Comparison of ENCODE assay signal across 25 mouse cellular contexts in the genomic region with DNA sequence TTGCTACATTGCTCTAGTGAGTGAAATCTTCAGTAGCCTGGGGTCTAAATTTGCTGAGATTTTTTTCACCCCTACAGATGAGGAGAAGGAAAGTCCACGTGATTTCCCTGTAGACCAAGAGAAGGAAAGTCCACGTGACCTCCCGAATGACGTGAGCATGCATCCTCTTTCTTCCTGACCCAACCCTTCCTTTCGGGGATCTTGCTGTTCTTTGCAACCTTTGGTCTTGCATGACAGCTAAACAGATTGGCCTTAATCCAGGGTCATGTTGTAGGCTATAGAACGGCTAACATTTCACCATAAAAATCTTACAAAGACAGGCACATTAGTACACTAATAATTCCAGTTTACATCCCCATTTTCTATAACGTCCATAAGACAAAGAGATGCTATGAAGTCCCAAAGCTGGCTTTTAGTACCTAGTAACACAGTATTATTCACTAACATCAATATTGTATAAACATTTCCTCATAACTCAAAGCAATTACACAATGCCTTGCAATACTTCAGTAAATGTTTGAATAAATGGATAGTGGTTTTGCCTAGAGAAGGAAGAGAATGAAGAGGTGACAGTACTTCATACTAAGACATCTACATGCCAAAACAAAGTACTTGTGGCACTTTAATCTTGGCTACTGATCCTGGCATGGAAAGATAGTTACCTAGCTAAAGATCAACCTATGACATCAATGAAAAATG. TPM values are rescaled to one million over a fixed set of nuclear protein-coding genes. Genes with fewer than 3 reads are reported as not detected.
A peak's percentile ranks its signal among the peaks of the same experiment; 100 is the strongest.
DNase-seq lines count a peak whose midpoint lies in the region; ATAC-seq and TF ChIP-seq lines count a peak whose summit lies in the region.
"Had no signal": no experiment of that assay in that cellular context is flagged by ENCODE, and none has a peak within 500 bp of the region (broad histone marks: within the 10 kb centered on the region; RNA-seq: fewer than 3 reads in every experiment).

No protein-coding gene starts in this region.

- no peaks in the 10 kb centered on the region for H3K27me3 ChIP-seq in heart, embryonic 11.5 days (ENCODE audit: control insufficient read depth, insufficient read depth, low read length)
- H3K27me3 ChIP-seq in liver, postnatal 0 days (ENCODE audit: insufficient read depth, low read length): no peaks in the 10 kb centered on the region
- no peaks in the 10 kb centered on the region for H3K27me3 ChIP-seq in liver, embryonic 11.5 days (replicated peaks; ENCODE audit: control insufficient read depth, insufficient read depth, low read length)
- H3K27me3 ChIP-seq in intestine, embryonic 16.5 days (replicated peaks; ENCODE audit: control insufficient read depth, insufficient read depth, low read length): no peaks in the 10 kb centered on the region
- H3K27me3 ChIP-seq in hindbrain, embryonic 13.5 days: no peaks in the 10 kb centered on the region
- H3K27me3 ChIP-seq: liver, embryonic 12.5 days; midbrain, embryonic 13.5 days; stomach, embryonic 15.5 days had no signal

- TF ChIP-seq EP300 in liver, postnatal 0 days (IDR thresholded peaks at IDR 0.05; ENCODE audit: low read depth): no peak; the same call in 1 of the 2 replicates

- DNase-seq in heart, adult 9 months (ENCODE audit: low spot score in 2 of 2): peak; percentile 28 to 37
- no peak for DNase-seq in liver, postnatal 0 days
- no peak for DNase-seq in liver, embryonic 11.5 days (ENCODE audit: low spot score)
- no peak for DNase-seq in adrenal gland, adult 2 months
- DNase-seq: adrenal gland, postnatal 25 days; B cell, adult 2 months; cerebellum, adult 2 months; heart, adult 2 months had no signal

- no peak overlapping the region for H3K27ac ChIP-seq in heart, embryonic 11.5 days (ENCODE audit: low read depth, low read length)
- H3K27ac ChIP-seq in liver, postnatal 0 days (ENCODE audit: low read depth): peak overlapping the region; percentile 48; the same call in 1 of the 2 replicates
- H3K27ac ChIP-seq in liver, embryonic 11.5 days (ENCODE audit: low read depth, low read length): no peak overlapping the region
- H3K27ac ChIP-seq in intestine, embryonic 16.5 days (ENCODE audit: low read length): no peak overlapping the region
- no peak overlapping the region for H3K27ac ChIP-seq in hindbrain, embryonic 13.5 days
- H3K27ac ChIP-seq: embryonic facial prominence, embryonic 10.5 days; heart, adult 2 months; liver, embryonic 12.5 days; macrophage; midbrain, embryonic 13.5 days; stomach, embryonic 15.5 days had no signal

- no peak overlapping the region for H3K9ac ChIP-seq in heart, embryonic 11.5 days (ENCODE audit: low read depth, low read length)
- no peak overlapping the region for H3K9ac ChIP-seq in liver, postnatal 0 days (replicated peaks)
- no peak overlapping the region for H3K9ac ChIP-seq in liver, embryonic 11.5 days (ENCODE audit: low read depth, low read length)
- no peak overlapping the region for H3K9ac ChIP-seq in intestine, embryonic 16.5 days (ENCODE audit: low read depth, low read length)
- H3K9ac ChIP-seq in hindbrain, embryonic 13.5 days: no peak overlapping the region
- H3K9ac ChIP-seq: liver, embryonic 12.5 days; midbrain, embryonic 13.5 days; stomach, embryonic 15.5 days had no signal

- TF ChIP-seq CTCF in liver, postnatal 0 days (IDR thresholded peaks at IDR 0.05; ENCODE audit: low read depth): no peak

- H3K4me1 ChIP-seq in heart, embryonic 11.5 days (ENCODE audit: control insufficient read depth, insufficient read depth, low read length): no peaks in the 10 kb centered on the region
- peaks cover 15% of the 10 kb centered on the region for H3K4me1 ChIP-seq in liver, postnatal 0 days (ENCODE audit: insufficient read depth)
- no peaks in the 10 kb centered on the region for H3K4me1 ChIP-seq in liver, embryonic 11.5 days (replicated peaks; ENCODE audit: control insufficient read depth, insufficient read depth, low read length)
- H3K4me1 ChIP-seq in intestine, embryonic 16.5 days (ENCODE audit: control insufficient read depth, insufficient read depth, low read length): no peaks in the 10 kb centered on the region
- H3K4me1 ChIP-seq in hindbrain, embryonic 13.5 days (replicated peaks): no peaks in the 10 kb centered on the region
- H3K4me1 ChIP-seq: embryonic facial prominence, embryonic 10.5 days; midbrain, embryonic 13.5 days; stomach, embryonic 15.5 days had no signal

- H3K9me3 ChIP-seq in heart, embryonic 11.5 days (replicated peaks; ENCODE audit: control insufficient read depth, low read length): no peaks in the 10 kb centered on the region
- H3K9me3 ChIP-seq in liver, postnatal 0 days (ENCODE audit: low read length): no peaks in the 10 kb centered on the region
- H3K9me3 ChIP-seq in liver, embryonic 11.5 days (ENCODE audit: control insufficient read depth, low read length): no peaks in the 10 kb centered on the region
- H3K9me3 ChIP-seq in intestine, embryonic 16.5 days (ENCODE audit: control insufficient read depth, low read length): no peaks in the 10 kb centered on the region
- no peaks in the 10 kb centered on the region for H3K9me3 ChIP-seq in hindbrain, embryonic 13.5 days
- H3K9me3 ChIP-seq: embryonic facial prominence, embryonic 10.5 days; liver, embryonic 12.5 days; midbrain, embryonic 13.5 days; stomach, embryonic 15.5 days had no signal

- peaks cover 28% of the 10 kb centered on the region for H3K36me3 ChIP-seq in heart, embryonic 11.5 days (ENCODE audit: control insufficient read depth, insufficient read depth, low read length)
- peaks cover 76% of the 10 kb centered on the region for H3K36me3 ChIP-seq in liver, postnatal 0 days (replicated peaks; ENCODE audit: insufficient read depth, low read length)
- peaks cover 34% of the 10 kb centered on the region for H3K36me3 ChIP-seq in liver, embryonic 11.5 days (ENCODE audit: control insufficient read depth, insufficient read depth, low read length)
- H3K36me3 ChIP-seq in intestine, embryonic 16.5 days (ENCODE audit: control insufficient read depth, insufficient read depth, low read length): peaks cover 13% of the 10 kb centered on the region; the same call in 1 of the 2 replicates
- peaks cover 77% of the 10 kb centered on the region for H3K36me3 ChIP-seq in hindbrain, embryonic 13.5 days

- no peak for ATAC-seq in heart, embryonic 11.5 days (replicated peaks; ENCODE audit: insufficient number of reproducible peaks, low FRiP score, low TSS enrichment)
- ATAC-seq in liver, postnatal 0 days: peak; percentile 77
- ATAC-seq in liver, embryonic 11.5 days (replicated peaks; ENCODE audit: low FRiP score): no peak
- ATAC-seq in intestine, embryonic 16.5 days: 0 out of 2 replicates have a peak, but pooled peaks have one; percentile 20
- 0 out of 2 replicates have a peak, but pooled peaks have one; percentile 20 for ATAC-seq in megakaryocyte progenitor cell, adult 5-6 weeks (replicated peaks; ENCODE audit: poor library complexity)
- ATAC-seq in hindbrain, embryonic 13.5 days (ENCODE audit: low FRiP score): no peak
- ATAC-seq: forebrain, embryonic 16.5 days; hindbrain, embryonic 16.5 days; liver, embryonic 12.5 days; midbrain, embryonic 13.5 days had no signal

- WGBS in heart, embryonic 11.5 days (ENCODE audit: insufficient replicate concordance): 85% methylated on average over 7 of the region's 7 CpGs
- WGBS in liver, postnatal 0 days (ENCODE audit: insufficient replicate concordance): 65% methylated on average over 7 of the region's 7 CpGs
- WGBS in liver, embryonic 11.5 days: 83% methylated on average over 7 of the region's 7 CpGs
- 77% methylated on average over 7 of the region's 7 CpGs for WGBS in intestine, embryonic 16.5 days
- 92% methylated on average over 7 of the region's 7 CpGs for WGBS in hindbrain, embryonic 13.5 days

- H3K4me3 ChIP-seq in heart, embryonic 11.5 days (ENCODE audit: low read depth, low read length): no peak overlapping the region
- no peak overlapping the region for H3K4me3 ChIP-seq in liver, postnatal 0 days (ENCODE audit: low read depth, low read length)
- H3K4me3 ChIP-seq in liver, embryonic 11.5 days (ENCODE audit: low read depth, low read length): no peak overlapping the region
- H3K4me3 ChIP-seq in intestine, embryonic 16.5 days (ENCODE audit: low read length): no peak overlapping the region
- no peak overlapping the region for H3K4me3 ChIP-seq in hindbrain, embryonic 13.5 days
- H3K4me3 ChIP-seq: embryonic facial prominence, embryonic 10.5 days; erythroblast, embryonic 14.5 days; heart, adult 2 months; liver, embryonic 12.5 days; midbrain, embryonic 13.5 days; myocyte; stomach, embryonic 15.5 days had no signal

- H3K4me2 ChIP-seq in heart, embryonic 11.5 days: no peak overlapping the region
- H3K4me2 ChIP-seq in liver, postnatal 0 days (ENCODE audit: low read depth, low read length): peak overlapping the region; percentile 26; the same call in 1 of the 2 replicates
- H3K4me2 ChIP-seq in liver, embryonic 11.5 days: no peak overlapping the region
- H3K4me2 ChIP-seq in intestine, embryonic 16.5 days (ENCODE audit: low read depth, low read length): no peak overlapping the region
- H3K4me2 ChIP-seq in hindbrain, embryonic 13.5 days: no peak overlapping the region
- H3K4me2 ChIP-seq: liver, embryonic 12.5 days; midbrain, embryonic 13.5 days; stomach, embryonic 15.5 days had no signal

RNA-seq across cellular contexts. Expression of a gene that starts 21.2 kb away (rescaled TPM):
- polyA plus RNA-seq in heart, embryonic 11.5 days (2014; fragmentation: Nextera tagmentation; extraction: Ambion mirVana): 1.1 and 1.3 TPM in 2 replicates
- polyA plus RNA-seq in liver, postnatal 0 days (2015; fragmentation: Nextera tagmentation; extraction: Ambion mirVana): 1.6 and 1.7 TPM in 2 replicates
- 4.2 and 5.4 TPM in 2 replicates for polyA plus RNA-seq in liver, embryonic 11.5 days (2014; fragmentation: Nextera tagmentation; extraction: Ambion mirVana)
- 1.9 and 2.7 TPM in 2 replicates for polyA plus RNA-seq in intestine, embryonic 16.5 days (2015; fragmentation: Nextera tagmentation; extraction: Ambion mirVana)
- 0.72 and 1.8 TPM in 2 replicates for total RNA-seq in megakaryocyte progenitor cell, adult 5-6 weeks (2015)
- total RNA-seq in megakaryocyte progenitor cell, adult 5-6 weeks (2017): 1.0 and 2.0 TPM in 2 replicates
- 10 to 100 TPM; 12.3 to 13.1 TPM for total RNA-seq in adrenal gland, adult 2 months (2021)
- 7.9 and 10.1 TPM in 2 replicates for polyA plus RNA-seq in adrenal gland, adult 2 months (2012; rRNA removed)
- 0.10 and 0.43 TPM in 2 replicates for polyA plus RNA-seq in hindbrain, embryonic 13.5 days (2015; fragmentation: Nextera tagmentation; extraction: Ambion mirVana)
- total RNA-seq: heart, postnatal 25 days; layer of hippocampus, postnatal 25 days; left cerebral cortex, postnatal 36 days had no signal
- polyA plus RNA-seq: heart, adult 2 months; macrophage had no signal

RNA-seq across cellular contexts. Expression of a gene that starts 27.3 kb away (rescaled TPM):
- 30.6 and 32.1 TPM in 2 replicates for polyA plus RNA-seq in heart, embryonic 11.5 days (2014; fragmentation: Nextera tagmentation; extraction: Ambion mirVana)
- 17.3 and 23.0 TPM in 2 replicates for polyA plus RNA-seq in liver, postnatal 0 days (2015; fragmentation: Nextera tagmentation; extraction: Ambion mirVana)
- polyA plus RNA-seq in liver, embryonic 11.5 days (2014; fragmentation: Nextera tagmentation; extraction: Ambion mirVana): 119 and 123 TPM in 2 replicates
- 46.9 and 48.9 TPM in 2 replicates for polyA plus RNA-seq in intestine, embryonic 16.5 days (2015; fragmentation: Nextera tagmentation; extraction: Ambion mirVana)
- 52.9 and 63.6 TPM in 2 replicates for total RNA-seq in megakaryocyte progenitor cell, adult 5-6 weeks (2015)
- total RNA-seq in megakaryocyte progenitor cell, adult 5-6 weeks (2017): 33.9 and 48.4 TPM in 2 replicates
- 100 to 1,000 TPM; 121 to 151 TPM for total RNA-seq in adrenal gland, adult 2 months (2021)
- polyA plus RNA-seq in adrenal gland, adult 2 months (2012; rRNA removed): 721 and 995 TPM in 2 replicates
- polyA plus RNA-seq in hindbrain, embryonic 13.5 days (2015; fragmentation: Nextera tagmentation; extraction: Ambion mirVana): 50.9 and 52.4 TPM in 2 replicates

RNA-seq across cellular contexts. Expression of a gene that starts 32.2 kb away (rescaled TPM):
- 91.3 and 102 TPM in 2 replicates for polyA plus RNA-seq in heart, embryonic 11.5 days (2014; fragmentation: Nextera tagmentation; extraction: Ambion mirVana)
- polyA plus RNA-seq in liver, postnatal 0 days (2015; fragmentation: Nextera tagmentation; extraction: Ambion mirVana): 41.9 and 49.1 TPM in 2 replicates
- 146 and 170 TPM in 2 replicates for polyA plus RNA-seq in liver, embryonic 11.5 days (2014; fragmentation: Nextera tagmentation; extraction: Ambion mirVana)
- 168 and 170 TPM in 2 replicates for polyA plus RNA-seq in intestine, embryonic 16.5 days (2015; fragmentation: Nextera tagmentation; extraction: Ambion mirVana)
- total RNA-seq in megakaryocyte progenitor cell, adult 5-6 weeks (2015): 143 and 147 TPM in 2 replicates
- total RNA-seq in megakaryocyte progenitor cell, adult 5-6 weeks (2017): 167 TPM in 2 replicates
- 100 to 1,000 TPM; 117 to 136 TPM for total RNA-seq in adrenal gland, adult 2 months (2021)
- 13.8 and 14.0 TPM in 2 replicates for polyA plus RNA-seq in adrenal gland, adult 2 months (2012; rRNA removed)
- polyA plus RNA-seq in hindbrain, embryonic 13.5 days (2015; fragmentation: Nextera tagmentation; extraction: Ambion mirVana): 146 and 148 TPM in 2 replicates

RNA-seq across cellular contexts. Expression of a gene that starts 40.9 kb away (rescaled TPM):
- polyA plus RNA-seq in heart, embryonic 11.5 days (2014; fragmentation: Nextera tagmentation; extraction: Ambion mirVana): 0.13 and 0.16 TPM in 2 replicates
- polyA plus RNA-seq in liver, postnatal 0 days (2015; fragmentation: Nextera tagmentation; extraction: Ambion mirVana): not detected in 2 replicates
- polyA plus RNA-seq in liver, embryonic 11.5 days (2014; fragmentation: Nextera tagmentation; extraction: Ambion mirVana): 0.07 TPM in 1 of 2 replicates, not detected in the other
- 0.11 and 0.13 TPM in 2 replicates for polyA plus RNA-seq in intestine, embryonic 16.5 days (2015; fragmentation: Nextera tagmentation; extraction: Ambion mirVana)
- total RNA-seq in megakaryocyte progenitor cell, adult 5-6 weeks (2015): not detected in 2 replicates
- not detected in 2 replicates for total RNA-seq in megakaryocyte progenitor cell, adult 5-6 weeks (2017)
- total RNA-seq in adrenal gland, adult 2 months (2021): under 1 TPM; 0.20 to 0.48 TPM
- polyA plus RNA-seq in adrenal gland, adult 2 months (2012; rRNA removed): 0.12 and 0.20 TPM in 2 replicates
- 3.0 and 3.5 TPM in 2 replicates for polyA plus RNA-seq in hindbrain, embryonic 13.5 days (2015; fragmentation: Nextera tagmentation; extraction: Ambion mirVana)
- total RNA-seq: gastrocnemius, adult 18-20 months; heart, adult 2 months; heart, postnatal 25 days had no signal
- polyA plus RNA-seq: erythroblast, embryonic 14.5 days; macrophage had no signal

Comparison
In these comparisons a context has a peak if more than half of its experiments do, and no peak if none do; other contexts are left out.
1. ATAC-seq: peak in liver, postnatal 0 days (single experiment), intestine, embryonic 16.5 days (single experiment) and megakaryocyte progenitor cell, adult 5-6 weeks (single experiment); none in heart, embryonic 11.5 days (single experiment), liver, embryonic 11.5 days (single experiment) and hindbrain, embryonic 13.5 days (single experiment).
2. DNase-seq: peak in heart, adult 9 months (2 of 2); none in liver, postnatal 0 days (single experiment), liver, embryonic 11.5 days (single experiment) and adrenal gland, adult 2 months (single experiment).